Mouse (Mus musculus) adrenal gland, postnatal 14 days (tissue): ENCODE data around the gene Larp1b. TPM values are rescaled to one million over a fixed set of nuclear protein-coding genes. Genes with fewer than 3 reads are reported as not detected.
"Not testable (repeated sequence)": the region's sequence is repeated elsewhere in the genome, so short reads cannot be mapped to it uniquely, and the experiment has no call there.

ENCODE experiments used
- DNase-seq: peaks from one replicate; pipeline ENCODE4 v3.0.0; 2021; ENCODE audit warnings: mixed read lengths
- long read RNA-seq, 2 experiments: library from polyadenylated mRNA; stranded (forward); transcript quantifications; one replicate each; pipeline ENCODE4 v2.0.0; 2021
- total RNA-seq: library from RNA; stranded (reverse); gene quantifications from 2 replicates; pipeline ENCODE4 v1.2.3, GENCODE M21; 2021

Larp1b gene
- 43.5 and 49.1 TPM in 2 replicates for total RNA-seq
- long read RNA-seq, experiment 1, transcript Larp1b-202 (10 exons, 2,497 nt): major isoform, 25 of 39 reads
- long read RNA-seq, experiment 1, partial matches to known transcripts: 3 of 39 reads
- long read RNA-seq, experiment 1, other reads (novel, unspliced or antisense): 11 of 39 reads
- long read RNA-seq, experiment 2, transcript Larp1b-202 (10 exons, 2,497 nt): major isoform, 25 of 31 reads
- long read RNA-seq, experiment 2, partial matches to known transcripts: 2 of 31 reads
- long read RNA-seq, experiment 2, other reads (novel, unspliced or antisense): 4 of 31 reads

DNA sequence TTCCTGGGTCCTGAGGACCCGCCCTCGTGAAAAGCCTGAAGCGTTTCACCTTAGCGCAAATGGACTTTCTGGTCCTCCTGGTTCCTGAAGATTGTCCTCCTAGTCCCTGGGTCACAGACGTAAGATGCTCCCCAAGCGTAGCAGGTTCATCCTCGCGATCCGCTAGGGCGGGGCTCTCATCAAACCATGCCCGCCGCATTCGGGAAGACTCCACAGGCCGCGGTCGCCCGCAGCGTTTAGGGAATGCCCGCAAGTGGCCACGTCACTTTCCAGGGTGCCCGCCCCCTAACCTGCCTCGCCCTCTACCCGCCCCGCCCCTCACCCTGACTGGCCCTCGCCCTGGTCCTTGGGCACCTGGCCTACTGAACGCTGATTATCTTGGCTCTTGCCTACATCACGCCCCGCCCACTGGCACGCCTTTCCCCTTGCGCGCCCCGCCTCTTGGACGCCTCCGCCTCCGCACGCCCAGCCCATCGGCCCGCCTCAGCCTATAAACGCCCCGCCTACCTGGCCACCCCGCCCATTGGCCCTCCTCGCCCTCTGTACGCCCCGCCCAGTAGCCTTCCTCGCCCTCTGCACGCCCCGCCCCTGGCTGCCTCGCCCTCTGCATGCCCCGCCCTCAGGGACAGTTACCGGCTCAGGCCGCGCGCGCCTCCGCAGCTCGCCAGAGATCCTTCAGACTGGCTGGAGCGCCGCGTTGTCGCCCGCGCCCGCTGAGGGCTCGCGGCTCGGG, at the start of gene Larp1b:
Gene Larp1b (plus strand): TSS at position 659 of the 733 bp plus-strand sequence.
- peak; percentile 100 for DNase-seq

DNA sequence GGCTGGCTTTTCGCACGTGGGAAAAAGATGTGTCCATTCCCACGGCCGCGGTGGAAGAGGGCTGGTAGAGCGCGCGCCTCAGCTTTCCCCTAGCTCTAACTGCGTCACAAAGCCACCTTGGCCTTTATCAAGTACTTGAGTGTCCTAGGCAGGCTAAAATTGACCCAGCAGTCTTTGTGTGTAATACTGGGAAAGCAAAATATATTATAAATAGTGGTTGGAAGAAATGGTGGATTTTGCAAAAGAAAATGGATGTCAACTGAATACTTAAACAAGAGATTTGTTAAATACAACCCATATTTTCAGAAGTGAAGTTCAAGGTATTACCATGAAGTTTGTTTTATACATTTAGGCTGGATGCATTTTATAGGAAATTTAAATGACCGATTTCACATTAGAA, 47.2 kb upstream of the Larp1b start, which contains the start of gene 1700034I23Rik:
Gene 1700034I23Rik (minus strand): TSS at position 101 of the 400 bp plus-strand sequence.
- not testable (repeated sequence) for DNase-seq

DNA sequence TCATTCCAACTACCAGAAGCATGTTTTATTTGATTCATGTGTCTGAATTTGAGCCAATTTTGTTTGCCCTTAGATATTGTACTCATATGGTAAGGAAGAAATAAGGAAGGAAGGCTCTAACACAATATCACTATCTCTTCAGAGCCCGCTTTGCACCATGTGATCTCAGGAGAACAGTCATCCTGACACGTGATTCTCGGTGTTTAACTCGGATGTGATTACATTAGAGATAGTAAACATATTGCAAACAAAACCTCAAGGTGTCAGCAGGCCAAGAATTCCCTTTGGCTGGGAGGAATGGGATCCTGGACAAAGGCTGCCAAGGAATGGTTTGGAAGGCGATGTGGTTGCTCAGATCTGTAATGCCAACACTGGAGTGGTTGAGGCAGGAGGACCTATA, 11.4 kb upstream of the Larp1b start:
- no peak for DNase-seq

DNA sequence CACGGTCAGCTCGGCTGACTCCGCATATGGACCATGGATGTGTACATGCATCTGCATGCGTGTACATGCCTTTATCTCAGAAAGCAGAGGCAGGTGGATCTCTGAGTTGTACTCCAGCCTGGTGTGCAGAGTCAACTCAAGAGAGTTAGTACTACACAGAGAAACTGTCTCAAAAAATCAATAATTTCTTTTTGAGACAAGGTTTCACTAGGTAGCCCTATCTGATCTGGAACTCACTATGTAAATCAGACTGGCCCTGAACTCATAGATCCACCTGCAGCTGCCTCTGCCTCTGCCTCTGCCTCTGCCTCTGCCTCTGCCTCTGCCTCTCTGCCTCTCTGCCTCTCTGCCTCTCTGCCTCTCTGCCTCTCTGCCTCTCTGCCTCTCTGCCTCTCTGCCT, 11.0 kb upstream of the Larp1b start:
- DNase-seq: no peak

DNA sequence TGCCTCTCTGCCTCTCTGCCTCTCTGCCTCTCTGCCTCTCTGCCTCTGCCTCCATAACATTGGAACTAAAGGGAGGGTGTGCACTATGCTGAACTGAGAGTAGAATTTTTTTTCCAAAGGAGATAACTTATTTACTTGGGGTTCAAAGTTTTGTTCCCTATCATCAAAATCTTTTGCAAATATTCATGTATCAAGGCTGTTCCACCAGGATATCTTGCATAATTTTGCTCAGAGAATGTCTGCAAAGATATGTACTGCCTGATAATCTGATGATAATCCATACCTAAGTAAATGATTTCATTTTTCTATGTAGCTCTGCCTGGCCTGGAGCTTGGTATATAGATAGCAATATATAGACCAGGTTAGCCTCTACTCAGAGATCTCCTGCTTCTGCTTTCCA, 10.6 kb upstream of the Larp1b start:
- DNase-seq: no peak

DNA sequence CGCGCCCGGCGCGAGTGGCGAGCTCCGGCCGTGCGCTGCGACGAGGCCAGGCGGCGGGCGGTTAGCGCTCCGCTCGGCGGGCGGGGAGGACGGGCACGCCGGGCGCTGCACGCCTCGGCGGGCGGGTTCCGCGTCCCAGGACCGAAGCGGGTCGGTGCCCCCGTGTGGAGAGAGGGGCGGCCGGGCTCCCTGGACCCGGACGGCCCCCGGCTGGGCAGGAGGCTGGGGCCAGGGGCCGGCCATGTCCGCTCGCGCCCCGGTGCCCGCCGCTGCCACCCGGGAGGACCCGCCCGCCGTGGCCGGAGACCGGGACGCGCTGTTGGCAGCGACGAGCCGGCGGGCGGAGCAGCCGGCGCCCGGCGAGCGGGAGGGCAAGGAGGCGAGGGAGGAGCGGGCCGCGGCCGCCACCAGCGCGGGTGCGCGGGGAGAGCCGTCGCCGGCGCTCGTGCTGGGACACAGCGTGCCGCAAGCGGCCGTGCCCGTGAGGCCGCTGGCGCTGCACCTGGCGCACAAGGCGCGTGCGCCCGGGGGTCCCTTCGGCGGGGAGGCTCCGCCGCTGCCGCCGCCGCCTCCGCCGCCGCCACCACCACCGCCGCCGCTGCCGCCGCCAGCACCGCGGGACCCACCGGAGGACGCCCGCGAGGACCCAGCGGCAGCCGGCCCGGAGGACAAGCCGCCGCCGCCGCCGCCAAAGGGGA, 424 bp downstream of the Larp1b start:
- DNase-seq: peak; percentile 73

DNA sequence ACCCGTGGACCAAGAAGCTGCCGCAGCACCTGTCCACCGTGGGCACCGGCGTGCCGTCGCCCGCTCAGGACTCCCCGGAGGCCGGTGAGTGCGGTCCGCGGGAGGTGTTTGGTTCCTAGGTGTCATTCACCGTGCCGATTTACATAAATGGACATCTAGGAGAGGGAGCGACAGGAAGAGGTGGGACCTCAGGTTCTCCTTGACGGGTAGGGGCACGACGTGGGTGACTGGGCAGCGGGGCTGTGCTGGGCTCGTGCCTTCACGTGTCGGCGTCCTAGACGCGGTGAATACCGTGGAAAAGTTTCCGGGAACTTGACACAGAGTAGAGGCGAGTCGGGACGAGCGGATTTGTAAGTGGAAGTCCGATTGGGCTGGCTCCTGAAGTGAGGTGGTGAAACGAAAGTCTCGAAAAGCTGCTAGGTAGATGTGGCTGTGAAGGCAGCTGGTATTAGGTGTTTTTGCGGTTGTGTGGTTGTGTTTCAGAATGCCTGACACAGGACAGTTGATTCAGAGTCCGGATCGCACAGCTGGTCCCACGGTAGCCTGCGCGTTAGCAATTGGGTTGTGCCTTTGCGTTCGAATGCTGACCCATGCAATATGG, 1.1 kb downstream of the Larp1b start:
- peak; percentile 66 for DNase-seq

DNA sequence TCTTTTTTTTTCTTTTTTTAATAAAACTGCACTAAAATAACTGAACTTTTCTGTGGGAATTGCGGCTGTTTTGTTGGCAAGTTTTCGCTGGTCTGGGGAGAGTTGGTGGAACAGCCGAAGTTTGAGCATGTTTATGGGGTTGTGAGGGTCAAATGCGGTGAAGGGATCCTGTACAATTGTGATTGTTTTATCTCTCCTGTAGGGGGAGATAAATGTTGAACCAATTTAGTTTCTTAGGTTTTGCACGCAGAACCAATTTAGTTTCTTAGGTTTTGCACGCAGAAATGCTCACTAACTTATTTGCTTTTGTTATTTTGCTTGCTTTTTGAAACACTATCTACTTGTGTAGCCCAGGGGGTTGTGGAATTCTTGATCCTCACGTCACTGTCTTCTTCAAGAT, 1.7 kb downstream of the Larp1b start:
- DNase-seq: peak; percentile 11

DNA sequence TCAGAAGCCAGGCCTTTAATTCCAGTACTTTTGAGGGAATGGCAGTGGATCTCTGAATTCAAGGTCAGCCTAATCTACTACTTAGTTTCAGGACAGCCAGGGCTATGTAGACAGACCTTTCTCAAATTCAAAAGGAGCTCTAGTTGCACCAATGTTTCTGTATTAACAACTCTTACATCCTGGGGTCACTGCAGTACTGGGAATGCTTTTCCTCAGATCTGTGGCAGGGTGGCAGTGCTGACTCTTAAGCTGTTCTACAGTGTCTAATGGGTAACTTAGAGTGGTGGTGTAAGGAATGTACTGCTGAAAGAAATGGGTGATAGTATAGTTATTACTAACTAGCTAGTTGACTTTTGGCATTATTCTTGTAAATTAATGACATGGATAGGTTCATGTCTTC, 3.0 kb downstream of the Larp1b start:
- DNase-seq: no peak

DNA sequence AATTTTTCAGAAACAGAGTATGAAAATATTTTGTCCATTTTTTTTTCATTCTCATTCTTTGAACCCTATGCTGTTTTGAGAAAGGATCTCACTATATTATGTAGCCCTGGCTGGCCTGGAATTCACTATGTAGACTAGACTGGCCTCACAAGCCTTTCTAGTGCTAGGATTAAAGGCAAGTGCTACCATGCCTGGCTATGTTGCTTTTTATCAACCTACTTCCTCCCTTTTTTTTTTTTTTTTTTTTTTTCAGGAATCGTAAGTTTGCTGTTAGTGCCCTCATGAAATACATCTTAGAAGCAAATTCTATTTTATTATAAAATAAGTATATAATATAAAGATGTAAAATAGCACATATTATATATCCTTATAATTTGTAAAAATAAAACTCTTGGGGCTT, 5.2 kb downstream of the Larp1b start:
- no peak for DNase-seq

DNA sequence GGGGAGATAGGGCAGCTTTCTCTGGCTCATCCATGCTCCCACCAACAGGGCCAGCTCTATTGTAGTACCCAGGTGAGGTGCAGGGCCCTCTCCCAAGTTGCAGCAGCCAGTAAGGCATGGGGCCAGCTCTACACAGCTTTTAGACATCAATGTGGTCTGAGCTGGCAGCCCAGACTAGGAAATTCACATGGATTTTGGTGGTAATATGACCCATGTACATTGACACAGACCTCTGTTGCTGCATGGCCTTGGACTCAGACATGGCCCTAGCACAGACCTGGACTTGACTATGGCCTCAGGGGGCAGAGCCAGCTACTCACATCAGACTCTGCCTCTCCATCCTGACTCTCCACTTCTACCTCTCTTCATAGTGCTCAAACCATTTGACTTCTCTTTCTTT, 9.2 kb downstream of the Larp1b start:
- no peak for DNase-seq

DNA sequence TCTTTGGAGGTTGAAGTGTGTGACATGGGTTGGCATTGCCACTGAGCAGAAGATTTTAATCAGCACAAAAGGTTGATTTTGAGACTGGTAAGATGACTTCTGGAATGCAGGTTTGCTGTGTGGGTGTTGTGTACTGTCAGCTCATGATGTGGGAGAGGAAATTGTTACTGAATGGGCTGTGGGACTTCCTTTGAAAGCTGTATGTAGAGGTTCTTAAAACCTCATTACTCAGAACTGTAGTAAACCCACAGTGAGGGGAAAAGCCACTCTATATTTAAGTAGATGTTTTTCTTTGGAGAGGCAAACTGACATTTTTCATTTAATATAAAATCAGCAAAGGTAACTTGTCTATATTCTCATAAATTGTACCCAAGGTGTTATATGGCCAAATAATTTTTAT, 31.1 kb downstream of the Larp1b start:
- no peak for DNase-seq

DNA sequence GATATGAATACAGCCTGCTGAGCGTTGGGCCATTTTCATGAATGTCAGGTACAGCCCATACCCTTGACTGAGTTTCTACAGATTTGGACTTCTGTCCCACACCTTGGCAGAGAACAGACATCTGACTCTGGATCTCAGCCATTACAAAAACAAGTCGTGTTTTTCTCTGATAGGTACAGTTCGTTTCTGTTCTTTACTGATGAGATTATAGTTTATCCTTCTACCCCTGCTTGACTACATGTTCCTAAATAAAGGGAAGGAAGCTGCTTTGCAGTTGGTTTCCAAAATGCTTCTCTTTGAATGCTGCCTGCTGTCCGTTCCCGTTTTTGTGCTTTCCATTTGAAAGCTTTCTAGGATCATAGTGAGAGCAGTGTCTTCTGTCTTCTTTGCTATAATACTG, 37.9 kb downstream of the Larp1b start:
- no peak for DNase-seq

DNA sequence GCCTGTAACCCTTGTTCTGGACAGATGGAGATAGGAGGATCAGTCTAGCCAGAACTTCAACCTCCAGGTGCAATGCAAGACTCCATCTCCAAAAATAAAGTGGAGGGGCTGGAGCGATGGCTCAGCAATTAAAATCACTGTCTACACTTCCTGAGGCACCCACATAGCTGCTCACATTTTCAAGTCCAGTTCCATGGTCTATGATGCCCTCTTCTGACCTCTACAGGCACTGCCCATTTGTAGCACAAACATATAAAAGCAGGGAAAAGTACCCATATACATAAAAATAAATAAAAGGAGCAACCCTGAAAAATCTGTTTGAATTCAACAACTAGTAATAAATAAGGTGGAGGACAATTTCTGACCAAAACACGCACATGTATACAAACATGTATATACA, 39.1 kb downstream of the Larp1b start:
- DNase-seq: no peak

DNA sequence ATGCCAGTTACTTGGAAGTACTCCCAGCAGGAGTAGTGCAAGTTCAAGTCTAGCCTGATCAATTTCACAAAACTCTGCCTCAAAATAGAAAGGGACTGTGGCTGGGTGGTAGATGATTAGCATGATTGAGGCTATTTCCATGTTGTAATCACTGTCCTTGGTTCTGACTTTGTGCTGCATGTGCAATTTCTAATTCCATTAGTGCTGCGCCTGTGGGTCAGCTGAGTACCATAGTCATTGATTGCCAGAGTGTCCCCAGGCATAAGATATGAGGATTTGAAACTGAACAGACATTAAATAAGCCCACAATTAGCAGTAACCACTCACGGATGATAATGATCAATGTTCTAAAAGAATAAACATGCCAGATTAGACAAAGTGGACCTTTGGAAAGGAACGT, 41.9 kb downstream of the Larp1b start:
- DNase-seq: no peak

DNA sequence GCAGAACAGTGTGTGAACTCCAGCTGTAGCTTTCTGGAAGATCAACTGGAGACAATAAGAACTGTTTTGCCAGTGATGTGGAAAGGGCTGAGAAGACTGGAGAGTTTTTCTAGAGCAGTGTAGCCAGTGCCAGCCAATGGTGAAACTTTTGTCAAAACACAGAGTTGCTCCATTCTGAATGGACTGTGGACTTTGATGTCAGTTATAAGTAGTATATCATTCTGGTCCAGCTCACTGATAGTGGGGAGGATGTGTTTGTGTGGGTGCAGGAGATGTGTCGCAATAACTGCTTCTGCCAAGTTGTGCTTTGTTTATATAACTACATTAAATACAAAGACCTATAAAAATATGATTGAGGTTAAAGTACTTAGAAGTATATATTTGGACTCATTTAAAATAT, 45.5 kb downstream of the Larp1b start:
- DNase-seq: no peak

DNA sequence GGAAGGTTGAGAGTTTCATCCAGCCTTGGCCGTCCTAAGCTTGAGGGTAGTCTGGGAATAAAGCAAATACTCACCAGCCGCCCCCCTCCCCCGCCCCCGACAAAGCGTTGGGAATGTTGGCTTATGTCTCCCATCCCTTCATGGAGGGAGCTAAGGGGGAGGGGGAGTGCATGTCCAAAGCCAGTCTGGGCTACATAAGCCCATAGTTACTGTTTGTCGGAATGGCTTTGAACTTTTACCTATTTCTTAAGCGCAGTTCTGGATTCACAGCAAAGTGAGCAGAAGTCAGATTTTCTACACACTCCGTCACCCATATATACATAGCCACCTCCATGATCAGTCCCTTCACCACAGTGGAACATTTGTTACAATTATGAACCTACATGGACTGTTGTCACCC, 59.7 kb downstream of the Larp1b start:
- no peak for DNase-seq

DNA sequence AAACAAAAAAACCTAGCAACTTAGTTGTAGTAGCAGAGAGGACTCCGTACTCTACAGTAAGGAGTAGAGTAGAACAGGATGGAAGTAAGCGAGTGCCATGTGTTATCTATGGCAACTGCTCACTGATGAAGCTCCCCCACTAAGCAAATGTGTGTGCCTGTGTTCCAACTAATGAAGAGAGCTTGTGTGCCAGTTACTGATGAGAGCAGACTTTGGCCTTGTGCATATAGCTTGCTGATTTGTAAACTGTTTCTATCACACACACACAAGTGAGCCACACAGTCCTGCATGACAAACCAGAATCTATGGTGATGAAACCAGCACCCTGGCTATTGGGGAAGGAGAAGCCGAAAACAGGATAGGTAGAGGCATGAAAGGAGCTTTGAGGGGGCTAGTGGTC, 60.4 kb downstream of the Larp1b start:
- DNase-seq: no peak

DNA sequence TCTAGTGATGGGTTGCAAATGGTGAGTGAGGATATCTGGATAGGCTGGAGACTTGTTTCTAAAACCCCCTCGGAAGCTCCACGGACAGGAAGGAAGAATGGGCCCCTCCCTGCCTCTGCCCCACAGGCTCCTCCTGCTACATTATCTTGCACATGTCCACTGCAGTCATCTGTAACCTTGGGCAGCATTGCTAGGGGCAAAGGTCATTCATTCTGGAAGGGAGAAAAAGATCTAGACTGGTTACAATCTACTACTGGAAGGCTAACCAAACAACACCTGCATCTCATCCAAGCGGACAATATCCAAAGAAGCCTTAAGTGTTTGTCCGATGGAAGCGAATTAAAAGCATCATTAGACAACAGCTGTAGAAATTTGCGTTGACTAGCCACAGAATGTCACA, 61.1 kb downstream of the Larp1b start:
- no peak for DNase-seq

DNA sequence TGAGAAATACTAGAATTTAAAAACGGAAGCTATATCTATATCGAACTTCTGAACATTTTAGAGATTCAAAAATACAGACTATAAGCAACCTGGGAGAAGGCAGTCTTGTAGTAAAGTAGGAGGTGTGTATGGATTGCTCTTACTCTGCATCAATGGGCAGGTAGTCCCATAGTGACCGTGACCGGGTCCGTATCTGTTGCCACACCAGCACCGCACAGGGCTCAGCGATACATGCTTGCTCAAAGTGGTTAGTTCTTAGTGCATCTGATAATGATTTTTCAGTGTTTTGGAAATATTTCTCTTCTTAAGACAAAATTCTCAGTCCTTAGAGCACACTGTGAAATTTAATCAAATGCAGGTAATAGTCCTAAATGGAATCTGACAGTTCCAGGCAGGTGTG, 62.8 kb downstream of the Larp1b start:
- no peak for DNase-seq

DNA sequence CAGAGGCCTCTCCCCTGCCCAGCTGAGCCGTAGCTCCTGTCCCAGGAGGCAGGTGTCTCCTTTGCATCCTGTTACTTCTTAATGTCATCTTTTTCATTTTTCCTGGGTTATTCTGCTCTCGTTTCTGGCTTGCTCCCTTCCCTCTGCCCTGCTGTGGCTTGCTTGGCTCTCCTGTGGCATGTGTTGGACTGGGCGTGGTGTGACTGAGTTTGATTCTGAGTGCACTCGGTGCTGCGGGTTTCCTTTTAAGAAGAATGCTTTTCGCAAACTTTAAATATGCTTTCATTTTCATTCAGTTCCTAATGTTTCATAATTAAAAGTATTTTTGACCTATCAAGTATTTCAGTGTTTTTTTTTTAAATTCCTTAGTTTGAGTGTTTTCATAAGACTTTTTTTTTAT, 65.3 kb downstream of the Larp1b start:
- no peak for DNase-seq

DNA sequence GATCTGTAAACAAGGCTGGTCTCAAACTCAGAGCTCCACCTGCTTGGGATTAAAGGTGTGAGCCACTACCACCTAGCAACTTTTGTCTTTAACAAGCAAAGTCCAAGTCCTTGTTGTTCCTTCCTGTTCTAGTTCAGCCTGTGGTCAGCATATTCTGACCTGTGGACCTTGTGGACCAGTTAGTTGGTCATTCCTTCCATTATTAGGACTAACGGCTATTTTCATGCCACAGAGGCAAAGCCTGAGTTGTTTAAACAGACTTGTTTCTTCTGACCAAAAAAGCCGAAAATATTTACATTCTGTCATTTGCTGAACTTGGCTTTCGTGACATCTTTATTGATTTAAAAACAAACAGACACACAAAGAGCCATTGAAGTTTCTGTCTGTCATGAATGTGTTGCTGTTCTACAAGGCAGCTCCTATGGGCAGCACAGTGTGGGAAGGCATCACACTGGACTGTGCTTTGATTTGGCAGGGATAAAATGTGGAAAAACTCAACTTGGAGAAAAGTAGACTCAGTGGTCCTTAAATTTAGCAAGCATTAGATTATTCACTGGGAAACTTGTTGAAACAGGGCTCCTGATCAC, 68.5 kb downstream of the Larp1b start:
- DNase-seq: no peak

DNA sequence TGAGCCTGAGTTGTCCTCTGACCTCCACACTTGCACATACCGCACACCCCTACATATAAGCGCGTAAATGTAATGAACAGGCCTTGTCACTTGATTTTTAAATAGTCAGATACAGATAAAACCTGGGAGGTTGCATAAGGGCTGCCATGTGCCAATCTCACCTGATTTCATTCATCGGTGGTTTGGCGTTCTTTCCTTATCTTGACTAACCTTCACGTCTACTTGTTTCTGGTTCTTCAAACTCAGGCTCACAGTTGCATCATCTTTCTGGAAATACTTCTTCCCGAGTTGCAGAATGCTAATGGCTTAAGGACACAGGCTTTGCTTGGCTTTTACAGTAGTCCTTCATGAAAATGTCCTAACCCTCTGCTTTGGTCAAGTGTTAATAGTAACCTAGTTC, 71.1 kb downstream of the Larp1b start:
- DNase-seq: no peak
